Mouse (Mus musculus) mouse trophoblast stem cell (cell line): ENCODE results near the gene Vti1a.

Source experiments
- in situ Hi-C, 2 experiments: fragments of 300-500 bp; cut with MseI, MboI; formaldehyde crosslinking; loops; 2 replicates in 1 of 2; 3 replicates in 1 of 2; pipeline ENCODE4 v1.15.1; 2025

The Vti1a gene

DNA sequence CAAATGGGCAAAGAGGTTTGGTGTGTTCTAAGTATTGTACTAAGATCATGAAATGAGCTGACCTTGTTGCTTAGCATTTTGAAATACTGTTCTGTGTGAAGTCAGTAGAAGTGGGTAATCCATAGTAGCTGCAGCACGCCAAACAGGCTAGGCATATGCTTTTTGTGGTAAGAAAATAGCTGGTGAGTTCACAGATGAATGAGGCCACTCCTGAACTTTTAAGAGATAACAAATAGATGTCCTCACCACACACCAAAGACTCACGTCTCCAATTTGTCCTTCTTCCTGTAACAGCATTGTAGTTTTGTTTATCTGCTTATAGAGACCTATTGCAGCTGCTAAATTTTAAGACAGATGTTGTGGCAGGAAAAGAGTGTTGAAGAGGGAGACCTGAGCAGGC lies 62.8 kb downstream of the Vti1a start:
- in situ Hi-C loops = no loop called here

DNA sequence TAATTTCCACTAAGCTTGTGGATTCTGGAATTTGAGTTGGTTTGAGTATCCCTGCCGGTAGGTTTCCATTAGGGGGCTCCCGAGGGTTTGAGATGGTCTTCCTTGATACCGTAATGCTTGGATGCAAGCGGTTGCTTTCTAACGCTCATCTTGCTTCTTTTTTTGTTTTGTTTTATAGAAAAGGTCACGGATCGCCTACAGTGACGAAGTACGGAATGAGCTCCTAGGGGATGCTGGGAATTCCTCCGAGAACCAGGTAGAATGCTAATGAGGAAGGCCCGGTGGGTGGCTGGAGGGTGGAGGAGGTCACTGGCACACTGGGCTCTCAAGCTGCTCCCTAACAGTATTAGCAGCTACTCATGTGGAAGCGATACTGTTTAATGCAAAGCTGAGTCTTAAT lies 64.7 kb downstream of the Vti1a start:
- in situ Hi-C loops = no loop called here

DNA sequence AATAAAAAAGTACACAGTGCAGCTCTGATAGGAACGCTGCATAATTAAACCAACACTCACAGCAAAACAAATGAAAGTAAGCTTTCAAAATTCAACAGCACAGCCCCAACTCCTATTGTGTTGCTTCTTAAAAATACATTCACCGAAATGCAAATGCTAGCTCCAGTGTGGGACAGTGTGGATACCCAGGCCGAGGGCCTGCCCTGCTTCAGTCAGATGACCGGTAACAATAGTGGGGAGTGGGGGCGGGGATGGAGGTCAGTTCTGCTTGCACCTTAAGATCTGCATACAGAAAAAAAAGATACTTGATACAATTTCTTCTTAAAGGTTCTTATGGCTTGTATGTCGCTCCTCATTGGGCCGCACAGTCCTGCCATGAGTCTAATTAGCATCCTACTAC lies 65.2 kb downstream of the Vti1a start:
- in situ Hi-C loops = no loop called here

DNA sequence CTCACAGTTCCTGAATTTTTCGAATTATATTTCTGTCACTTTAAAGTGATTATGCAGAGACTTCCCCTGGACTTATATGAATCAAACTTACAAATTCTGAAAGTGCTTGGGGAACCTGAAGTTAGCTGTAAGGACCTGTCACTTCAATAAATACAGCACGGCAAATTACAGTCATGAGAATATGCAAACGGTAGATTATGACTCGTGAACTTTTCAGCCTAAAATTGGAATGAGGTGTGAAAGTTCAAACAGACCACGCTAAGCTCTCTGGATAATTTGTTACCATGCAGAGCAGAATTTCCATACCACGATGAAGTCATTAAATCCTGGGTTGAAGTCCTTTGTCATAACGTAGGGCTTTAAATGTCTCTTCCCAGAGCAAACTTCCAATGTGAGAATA lies 66.7 kb downstream of the Vti1a start:
- in situ Hi-C loops = no loop called here

DNA sequence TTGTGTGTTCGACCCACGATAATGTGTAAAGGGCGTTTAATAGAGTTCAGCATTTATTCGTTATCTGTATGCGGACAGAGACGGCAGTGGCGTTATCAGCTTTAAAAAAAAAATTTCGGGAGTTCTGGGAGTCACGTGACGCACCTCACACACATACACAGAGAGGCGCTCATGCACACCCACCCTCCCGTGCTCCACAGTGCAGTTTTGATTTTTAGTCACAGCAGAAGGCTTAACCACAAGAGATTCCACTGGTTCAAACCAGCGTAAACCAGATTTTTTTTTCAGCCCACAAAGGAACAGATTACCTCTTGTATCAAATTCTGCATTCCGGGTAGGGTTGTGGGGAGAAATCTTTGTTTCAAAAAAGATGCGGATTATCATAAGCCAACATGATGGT lies 68.5 kb downstream of the Vti1a start:
- in situ Hi-C loops = no loop called here

DNA sequence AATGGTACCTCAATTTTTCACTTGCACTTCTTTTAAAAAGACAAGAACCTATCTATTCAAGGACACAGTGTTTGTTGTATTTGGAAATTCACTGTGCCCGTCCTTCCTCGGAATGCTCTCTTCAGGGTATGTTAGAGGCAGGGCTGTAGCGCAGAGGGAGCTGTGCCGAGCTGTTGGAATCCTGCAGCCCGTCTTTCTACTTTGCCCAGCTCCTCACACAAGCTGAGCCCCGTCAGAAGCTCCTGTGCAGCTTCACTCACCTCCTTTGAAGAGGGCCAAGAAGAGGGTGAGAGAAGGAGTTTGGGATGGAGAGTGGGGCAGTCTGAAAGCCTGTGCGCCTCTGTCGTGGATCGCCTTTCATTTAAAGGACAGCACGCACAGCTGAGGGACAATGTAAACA lies 72.9 kb downstream of the Vti1a start:
- in situ Hi-C loops = no loop called here

DNA sequence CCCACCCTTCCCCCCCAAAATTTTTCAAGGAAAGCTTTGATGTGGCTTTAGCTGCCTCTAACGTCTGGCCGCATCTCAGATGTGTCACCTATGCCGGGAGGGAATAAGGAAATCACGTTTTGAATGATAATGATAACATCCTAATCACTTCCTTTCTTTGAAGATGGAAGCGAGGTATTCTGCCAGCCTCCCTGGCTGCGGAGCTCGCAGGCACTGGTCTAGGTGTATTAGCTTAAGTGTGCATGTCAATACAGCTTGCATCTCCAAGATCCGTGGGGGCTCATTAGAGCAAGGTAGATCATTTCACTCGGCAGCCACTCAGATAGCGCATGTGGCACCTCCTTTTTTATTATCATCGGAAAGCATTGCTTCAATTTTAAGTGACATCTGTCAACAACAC lies 74.2 kb downstream of the Vti1a start:
- in situ Hi-C loops = no loop called here

DNA sequence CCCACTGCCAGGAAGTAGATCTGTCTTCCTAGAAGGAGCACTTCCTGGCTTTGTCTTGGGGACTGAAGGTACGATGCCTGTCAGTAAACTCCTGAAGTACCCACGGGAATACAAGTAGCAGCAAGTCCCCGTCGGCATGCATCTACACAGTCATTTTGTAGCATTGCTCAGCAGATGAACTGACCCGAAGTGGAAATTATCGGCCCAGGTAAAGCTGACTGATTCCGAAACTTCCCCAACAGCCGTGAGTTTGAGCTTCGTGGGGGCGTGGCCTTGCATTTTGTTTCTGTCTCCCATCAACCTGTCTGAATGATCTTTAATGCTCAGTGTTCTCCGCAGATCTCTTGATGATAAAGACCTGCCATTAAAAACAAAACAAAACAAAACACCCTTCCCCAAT lies 85.5 kb downstream of the Vti1a start:
- in situ Hi-C loops = no loop called here

DNA sequence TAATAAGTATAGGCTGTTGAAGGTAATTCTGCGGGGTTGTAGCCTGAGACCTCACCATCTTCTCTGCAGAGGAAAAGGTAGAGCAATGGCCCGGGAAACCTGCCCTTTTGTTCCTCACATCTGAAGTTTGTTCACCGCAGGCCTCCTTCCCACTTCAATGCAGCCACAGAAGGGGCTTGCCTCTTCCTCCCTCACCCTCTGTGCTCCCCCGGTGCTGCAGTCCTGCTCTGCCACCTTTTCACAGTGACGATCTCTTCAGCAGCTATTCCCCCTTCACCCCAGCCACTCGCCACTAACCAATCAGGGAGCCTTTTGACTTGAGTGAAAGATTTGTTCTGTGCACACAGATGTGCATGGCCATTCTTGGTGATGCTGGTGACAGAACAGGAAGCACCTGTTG lies 92.4 kb downstream of the Vti1a start:
- in situ Hi-C loops = no loop called here

DNA sequence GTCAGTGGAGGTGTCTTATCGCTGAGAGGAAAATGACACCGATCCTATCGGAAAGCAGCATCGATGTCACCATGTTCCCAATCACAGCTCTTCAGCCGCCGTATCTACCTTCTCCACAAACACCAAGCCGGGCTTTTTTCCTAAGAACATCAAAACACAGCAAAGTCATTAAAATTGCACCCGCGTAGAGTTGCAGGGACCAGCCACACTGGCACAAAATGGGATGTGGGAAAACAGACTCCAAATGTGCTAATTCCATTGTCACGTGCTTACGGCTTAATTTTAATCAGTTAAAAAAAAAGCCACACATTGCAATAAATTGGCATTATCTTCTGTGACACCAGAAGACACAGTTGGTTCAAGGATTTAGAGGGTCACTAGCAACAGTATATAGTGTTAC lies 95.3 kb downstream of the Vti1a start:
- in situ Hi-C loops = no loop called here

DNA sequence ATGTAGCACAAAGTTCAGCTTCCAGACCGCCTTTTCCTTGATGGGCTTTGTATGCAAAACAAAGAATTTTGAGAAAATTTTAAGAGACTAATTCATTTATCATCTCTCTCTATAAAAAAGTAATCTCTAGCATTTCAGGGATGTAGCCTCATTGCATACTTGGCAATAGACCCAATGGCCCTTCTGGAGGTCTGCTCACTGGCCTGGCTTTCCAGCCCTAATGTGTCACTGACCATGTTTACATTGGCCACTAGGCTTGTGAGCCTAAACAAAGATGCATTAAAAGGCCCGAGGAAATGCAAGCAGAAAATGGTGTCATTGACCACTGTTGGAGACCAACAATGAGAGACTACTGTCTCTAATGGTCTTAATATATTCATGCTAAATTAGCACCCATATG lies 95.8 kb downstream of the Vti1a start:
- in situ Hi-C loops = no loop called here

DNA sequence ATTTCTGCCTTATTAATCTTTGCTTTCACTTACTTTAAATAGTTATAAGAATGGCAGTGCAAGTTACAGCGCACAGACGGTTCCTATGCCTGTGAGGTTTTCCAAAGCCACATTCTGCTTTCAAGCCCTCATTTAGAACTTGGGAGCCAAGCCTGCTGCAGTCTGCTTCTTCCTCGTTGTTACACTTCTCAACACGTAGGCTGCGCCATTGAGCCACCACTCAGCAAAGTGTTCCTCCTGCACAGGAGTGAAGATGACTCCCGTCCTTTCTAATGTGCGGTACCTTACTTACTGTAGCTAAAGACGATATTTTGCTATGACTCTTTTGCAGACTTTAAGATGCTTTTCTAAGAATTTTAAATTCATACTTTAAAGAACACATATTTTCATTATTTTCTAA lies 98.0 kb downstream of the Vti1a start:
- in situ Hi-C loops = no loop called here

DNA sequence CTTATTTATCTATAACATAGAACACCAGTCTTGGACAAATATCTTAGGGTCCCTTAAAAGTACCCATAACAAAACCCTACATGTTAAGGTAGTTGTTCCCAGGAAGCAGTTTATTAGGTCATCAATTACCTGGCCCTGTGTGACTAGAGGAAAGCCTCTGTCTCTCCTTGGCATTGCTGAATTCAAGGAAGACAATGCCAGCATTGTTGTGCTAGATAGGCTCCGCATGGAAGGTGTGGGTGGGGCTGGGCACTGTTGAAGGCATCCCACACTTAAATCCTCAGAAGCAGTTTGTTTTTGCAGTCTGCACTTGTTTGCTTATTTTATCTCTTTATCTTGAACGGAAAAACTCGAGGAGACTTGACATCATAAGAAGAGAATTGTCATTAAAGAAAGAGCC lies 102.7 kb downstream of the Vti1a start:
- in situ Hi-C loops = no loop called here

DNA sequence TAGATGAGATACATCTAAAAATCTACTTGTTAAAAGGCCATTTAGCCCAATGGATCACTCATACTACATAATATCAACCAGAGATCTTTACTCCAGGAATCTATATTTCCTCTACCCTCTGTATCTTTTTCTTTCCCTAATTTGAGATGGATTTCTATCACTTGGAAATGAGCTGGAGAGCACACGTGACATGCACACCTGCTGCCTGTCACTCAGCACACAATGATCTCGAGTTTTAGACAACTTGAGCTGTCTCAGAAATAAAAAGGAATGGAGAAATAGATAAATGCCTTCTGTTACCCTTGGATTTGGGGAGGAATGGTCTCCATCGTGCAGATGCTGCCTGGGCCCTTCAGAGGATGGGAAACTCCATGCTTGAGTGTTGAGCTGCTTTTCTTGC lies 103.9 kb downstream of the Vti1a start:
- in situ Hi-C loops = no loop called here

DNA sequence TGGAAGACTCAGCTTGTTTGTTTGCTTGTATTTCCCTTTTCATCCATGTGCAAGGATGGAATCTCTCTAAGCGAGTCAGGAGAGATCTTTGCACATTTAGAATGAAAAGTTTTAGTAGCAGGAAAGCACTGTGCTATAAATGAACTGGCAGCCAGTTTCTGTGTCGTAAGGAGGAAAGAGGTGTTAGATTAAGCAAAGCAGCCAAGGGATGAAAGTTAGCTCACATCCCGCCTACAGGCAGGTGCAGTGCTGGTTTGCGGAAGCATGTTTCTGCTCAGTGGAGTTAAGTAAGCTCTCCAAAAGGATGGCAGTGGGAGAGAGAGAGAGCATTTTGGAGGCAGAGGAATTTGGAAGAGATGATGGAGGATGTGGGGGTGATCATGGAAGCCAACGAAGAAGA lies 105.7 kb downstream of the Vti1a start:
- in situ Hi-C loops = no loop called here

DNA sequence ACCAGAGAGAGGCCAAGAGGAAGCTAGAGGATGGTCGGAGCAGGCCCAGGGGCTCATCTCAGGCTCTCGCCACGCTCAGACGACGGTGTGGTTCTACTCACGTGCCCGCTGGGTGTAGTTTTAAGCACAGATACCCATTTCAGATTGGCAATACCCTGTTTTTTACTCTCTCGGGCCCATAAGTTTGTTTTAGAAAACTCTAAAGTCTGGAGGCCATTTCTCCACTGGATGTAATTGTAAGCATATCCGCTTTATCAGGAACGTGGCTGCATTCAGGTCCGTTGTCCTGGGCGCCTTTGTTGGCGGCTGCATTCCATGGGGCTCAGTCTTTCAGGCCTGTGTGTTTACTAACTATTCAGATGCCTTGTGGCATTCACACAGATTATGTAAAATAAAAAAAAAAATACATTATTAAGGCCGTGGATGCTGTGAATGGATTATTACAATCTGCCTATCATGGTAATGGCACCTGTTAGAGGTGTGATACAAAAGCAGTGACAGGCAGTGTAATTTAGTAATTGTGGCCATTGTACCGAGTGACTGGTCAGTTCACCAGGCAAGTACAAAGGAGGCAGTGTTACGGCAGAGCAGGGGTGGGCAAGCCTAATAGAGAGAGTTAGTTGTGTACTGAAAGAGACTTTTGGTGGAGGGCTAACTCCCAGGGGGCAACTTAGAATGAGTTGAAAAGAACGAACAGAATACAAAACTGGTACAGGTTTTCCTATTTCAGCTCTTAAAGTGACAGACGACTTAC lies 106.4 kb downstream of the Vti1a start:
- in situ Hi-C loops = no loop called here

DNA sequence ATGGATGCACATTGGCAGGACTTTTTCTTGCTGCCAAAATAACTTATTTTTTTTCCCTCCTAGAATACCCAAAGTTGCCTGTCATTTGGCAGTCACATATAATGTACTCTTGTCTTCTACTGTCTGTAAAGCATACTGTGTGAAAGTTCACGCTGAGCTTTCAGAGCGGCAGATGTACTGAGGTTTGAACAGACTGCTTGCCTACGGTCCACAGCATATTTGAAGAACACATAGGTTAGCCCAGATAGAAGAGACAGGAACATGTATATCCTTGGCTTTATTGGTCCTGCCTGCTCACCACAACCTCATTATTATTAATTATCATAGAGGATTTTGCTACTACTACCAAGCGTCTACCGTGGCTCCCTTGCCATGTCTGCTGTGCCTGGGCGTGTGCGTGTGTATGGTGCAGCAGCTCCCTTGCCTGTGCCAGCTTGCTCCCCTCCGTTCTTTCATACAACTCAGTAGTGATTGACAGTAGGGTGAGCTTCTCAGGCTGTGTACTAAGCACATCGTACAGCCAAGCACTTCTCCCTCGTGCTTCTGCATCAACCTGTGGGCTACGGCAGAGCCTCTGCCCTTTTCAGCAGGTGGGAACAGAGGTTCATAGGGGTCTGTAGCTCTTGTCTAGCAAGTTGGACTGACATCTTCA lies 107.1 kb downstream of the Vti1a start:
- in situ Hi-C loops = no loop called here

DNA sequence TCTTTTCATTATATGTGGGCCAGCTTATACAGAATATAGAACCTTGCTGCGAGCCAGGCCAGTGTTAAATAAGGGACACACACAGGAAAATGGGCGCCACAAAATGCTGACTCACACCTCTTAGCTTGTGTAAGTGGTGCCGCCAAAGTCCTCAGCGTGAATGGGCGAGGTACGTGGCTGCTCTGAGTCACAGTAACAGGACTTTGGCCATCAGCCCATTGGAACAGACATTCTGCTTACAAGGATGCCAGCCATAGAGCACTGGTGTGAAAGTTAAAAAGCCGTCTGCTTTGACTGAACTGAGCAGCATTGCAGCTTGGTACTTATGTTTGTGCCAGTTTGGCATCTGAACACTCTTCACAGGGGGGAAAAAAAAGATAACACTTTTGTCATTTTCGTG lies 107.9 kb downstream of the Vti1a start:
- in situ Hi-C loops = no loop called here

DNA sequence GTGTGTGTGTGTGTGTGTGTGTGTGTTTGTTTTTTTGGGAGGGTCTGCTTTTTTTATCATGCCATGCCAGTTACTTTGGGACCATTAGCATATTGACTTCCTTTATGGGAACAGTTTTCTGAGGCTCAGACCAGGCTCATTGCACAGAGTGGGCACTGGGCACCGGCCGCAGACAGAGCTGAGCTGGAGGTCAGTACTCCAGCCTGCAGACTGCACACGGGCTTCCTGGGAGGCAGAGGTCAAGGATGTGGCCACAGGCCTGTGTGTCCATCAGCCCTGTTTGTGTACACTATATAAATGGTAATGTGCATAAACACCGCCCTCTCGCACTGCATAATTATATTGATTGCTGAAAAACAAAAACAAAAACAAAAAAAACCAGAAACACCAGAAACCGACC lies 108.4 kb downstream of the Vti1a start:
- in situ Hi-C loops = no loop called here

DNA sequence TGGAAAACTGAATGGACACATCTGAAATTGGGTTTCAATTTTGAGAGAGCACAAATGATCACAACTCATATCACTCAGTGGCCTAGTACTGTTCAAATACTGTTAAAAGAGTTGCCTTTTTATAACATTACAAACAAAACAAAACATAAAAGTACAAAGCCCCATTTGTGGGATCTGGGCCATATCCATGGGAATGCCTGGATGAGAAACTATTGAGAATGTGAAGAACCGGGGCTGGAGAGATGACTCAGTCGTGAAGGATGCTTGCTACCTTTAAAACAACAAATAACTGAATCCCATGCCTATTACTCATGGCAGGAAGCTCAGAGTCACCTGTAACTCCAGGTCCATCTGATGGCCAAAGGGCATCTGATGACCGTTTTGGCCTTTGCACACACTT lies 124.2 kb downstream of the Vti1a start:
- in situ Hi-C loops = no loop called here

DNA sequence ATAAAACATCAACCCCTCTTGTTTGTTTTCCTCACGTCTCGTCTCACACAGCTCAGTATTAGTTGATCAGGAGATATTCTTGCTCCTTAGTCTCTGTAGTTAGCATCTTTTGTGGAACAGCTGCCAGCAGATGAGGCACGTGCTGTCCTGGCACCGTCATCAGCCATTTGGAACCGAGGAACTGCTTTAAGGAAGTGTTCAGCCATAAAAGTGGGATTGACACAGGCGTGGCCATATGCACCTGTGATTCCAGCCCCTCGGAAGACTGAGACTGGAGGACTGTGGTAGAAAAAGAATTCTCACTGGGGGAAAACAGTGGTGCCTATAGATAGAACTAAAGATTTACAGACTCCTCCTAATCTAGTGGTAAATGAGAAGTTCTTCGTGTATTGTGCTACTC lies 127.5 kb downstream of the Vti1a start:
- in situ Hi-C loops = no loop called here

DNA sequence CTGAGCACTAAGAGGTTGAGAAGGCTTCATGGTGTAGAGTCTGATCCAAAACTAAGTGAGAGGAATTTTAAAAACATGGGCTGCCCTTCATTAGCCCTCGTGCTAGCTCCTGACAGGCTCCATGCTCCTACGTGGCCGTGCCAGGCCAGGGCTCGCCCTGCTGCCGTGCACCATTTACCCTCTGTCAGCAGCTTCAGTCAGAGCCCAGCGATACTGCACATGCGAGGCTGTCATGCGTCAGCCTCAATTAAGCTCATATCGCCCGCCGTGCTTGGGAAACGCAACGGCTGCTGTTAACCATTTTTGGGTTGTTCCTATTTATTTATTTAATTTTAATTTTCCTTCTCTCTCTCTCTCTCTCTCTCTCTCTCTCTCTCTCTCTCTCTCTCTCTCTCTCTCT lies 133.0 kb downstream of the Vti1a start:
- in situ Hi-C loops = no loop called here

DNA sequence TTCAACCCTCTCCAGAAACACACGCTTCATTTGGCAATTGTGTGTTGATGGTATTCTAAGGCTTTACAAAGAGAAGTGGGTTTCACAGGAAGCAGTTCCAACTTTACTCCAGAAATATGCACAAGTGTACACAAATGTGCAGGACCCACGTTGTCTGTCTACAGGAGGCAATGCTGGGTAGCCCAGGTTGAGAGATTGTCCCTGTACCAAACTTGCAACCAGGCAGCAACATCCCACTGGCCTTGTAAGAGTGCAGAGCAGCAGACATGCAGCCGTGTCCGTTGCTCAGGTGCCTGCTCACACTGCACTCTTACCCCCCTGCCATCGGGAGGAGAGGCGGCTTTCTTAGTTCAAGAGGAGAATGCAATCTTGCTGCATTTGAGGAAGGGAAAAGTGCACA lies 133.4 kb downstream of the Vti1a start:
- in situ Hi-C loops = no loop called here
